Mouse (Mus musculus) liver, adult (tissue): ENCODE results near the gene Hebp2.

Experiments used
- GATA4 ChIP-seq: IDR thresholded peaks from 2 replicates; pipeline ENCODE4 v1.6.1; 2014; ENCODE audit warnings: mild to moderate bottlenecking, low read length; ENCODE audit not compliant: insufficient replicate concordance

Gene Hebp2

GRCm38 (mm10) chr10:18526184-18526850, 19.6 kb downstream of the Hebp2 start:
- no peak for TF ChIP-seq GATA4

- TF ChIP-seq GATA4 = no peak
Observed at GRCm38 (mm10) chr10:18525726-18526125, 20.1 kb downstream of the Hebp2 start.

- no peak for TF ChIP-seq GATA4
Observed at GRCm38 (mm10) chr10:18525311-18525710, 20.6 kb downstream of the Hebp2 start.

DNA sequence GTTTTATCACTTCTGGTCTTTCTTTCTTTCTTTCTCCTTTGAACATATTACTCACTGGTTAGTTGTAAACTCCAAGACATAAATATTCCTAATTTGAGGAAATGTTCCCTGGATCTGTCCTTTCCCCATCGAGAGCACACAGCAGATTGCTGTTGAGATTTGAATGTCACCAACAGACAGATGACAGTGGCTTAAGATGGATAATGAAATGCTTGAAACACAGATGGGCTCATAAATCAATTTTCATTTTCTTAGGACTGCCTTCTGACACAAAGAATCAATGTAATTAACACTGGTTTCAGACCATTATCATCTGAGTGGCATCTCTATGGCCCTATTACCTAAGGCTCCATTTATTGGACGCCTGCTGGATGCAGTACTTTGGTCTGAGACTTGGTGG, 23.3 kb downstream of the Hebp2 start:
- no peak for TF ChIP-seq GATA4

- TF ChIP-seq GATA4 = no peak
Observed at GRCm38 (mm10) chr10:18511496-18511895, 34.4 kb downstream of the Hebp2 start.

DNA sequence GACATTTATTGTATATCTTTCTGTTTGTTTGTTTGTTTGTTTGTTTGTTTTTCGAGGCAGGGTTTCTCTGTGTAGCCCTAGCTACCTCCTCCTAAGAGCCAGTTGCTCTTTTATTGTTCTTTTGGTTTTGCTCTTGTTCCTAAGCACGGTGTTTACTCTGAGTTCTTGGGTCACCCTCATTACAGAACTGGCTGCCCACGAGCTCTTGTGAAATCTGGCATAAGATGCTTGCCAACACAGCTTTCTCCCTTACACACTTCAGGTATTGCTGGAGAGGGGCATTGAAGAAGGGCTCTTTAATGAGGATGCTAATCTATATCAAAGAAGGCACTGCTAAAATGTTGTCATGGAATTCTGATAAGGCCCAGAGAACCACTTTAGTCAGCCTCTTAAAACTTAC, 35.2 kb downstream of the Hebp2 start:
- no peak for TF ChIP-seq GATA4

GRCm38 (mm10) chr10:18508586-18508985, 37.3 kb downstream of the Hebp2 start:
- no peak for TF ChIP-seq GATA4

DNA sequence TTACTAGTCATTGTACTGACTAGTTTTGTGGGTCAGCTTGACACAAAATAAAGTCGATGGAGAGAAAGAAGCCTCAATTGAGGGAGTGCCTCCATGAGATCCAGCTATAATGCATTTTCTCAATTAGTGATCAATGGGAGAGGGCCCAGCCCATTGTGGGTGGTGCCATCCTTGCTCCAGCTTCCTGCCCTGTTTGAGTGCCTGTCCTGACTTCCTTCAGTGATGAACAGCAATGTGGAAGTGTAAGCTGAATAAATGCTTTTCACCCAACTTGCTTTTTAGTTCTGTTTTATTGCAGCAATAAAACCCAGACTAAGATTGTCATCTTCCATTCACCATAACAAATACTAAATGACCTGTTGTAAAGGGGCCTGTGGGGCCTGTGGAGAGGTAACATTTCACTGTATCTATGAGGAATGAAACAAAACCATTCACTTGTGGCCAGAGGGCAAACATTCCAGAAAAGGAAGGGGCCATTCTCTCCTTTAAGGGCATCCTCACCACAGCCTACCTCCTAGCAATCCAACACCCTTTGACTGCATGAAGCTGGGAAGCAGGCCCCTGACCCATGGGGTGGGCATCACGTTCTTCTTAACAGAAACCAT, 37.9 kb downstream of the Hebp2 start:
- no peak for TF ChIP-seq GATA4

DNA sequence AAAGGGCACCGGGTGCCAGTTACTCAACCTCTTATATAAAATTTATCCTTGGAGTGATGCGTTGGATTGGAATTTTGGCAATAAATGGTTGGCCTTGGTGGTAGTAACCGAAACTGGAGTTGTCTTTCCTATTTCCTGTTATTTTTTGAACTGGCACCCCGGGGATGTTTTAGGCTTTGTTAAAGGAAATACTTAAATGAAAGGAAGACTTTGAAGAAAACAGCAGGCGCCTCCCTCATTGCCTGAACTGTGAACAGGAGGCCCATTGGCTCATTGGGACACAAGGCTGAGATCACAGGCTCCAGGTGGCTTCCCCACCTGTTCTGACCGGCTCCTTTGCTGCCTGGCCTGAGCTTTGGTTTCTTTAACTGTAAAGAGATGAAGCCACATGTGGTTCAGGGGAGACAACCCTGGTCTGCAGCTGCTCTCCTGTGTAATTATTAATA, 39.4 kb downstream of the Hebp2 start:
- TF ChIP-seq GATA4 = no peak

GRCm38 (mm10) chr10:18505690-18506089, 40.2 kb downstream of the Hebp2 start:
- no peak for TF ChIP-seq GATA4

DNA sequence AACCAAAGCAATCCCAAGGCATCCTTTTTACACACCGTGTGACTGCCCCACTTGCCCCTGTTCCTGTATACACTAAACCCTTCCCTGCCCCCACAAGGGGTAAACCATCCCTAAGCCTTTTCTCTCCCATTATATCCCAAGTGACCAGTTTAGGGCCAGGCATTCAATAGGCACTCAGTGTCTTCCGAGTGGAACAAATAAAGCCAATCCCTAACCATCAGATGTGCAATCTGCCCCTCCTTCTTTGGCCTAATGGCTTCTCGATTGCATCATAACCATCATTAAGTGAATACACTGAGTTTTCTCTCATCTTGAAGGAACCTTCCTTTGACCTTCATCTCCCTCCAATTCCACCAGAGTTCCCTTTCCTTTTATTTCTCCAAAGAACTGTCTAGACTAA, 43.9 kb downstream of the Hebp2 start:
- TF ChIP-seq GATA4 = no peak

DNA sequence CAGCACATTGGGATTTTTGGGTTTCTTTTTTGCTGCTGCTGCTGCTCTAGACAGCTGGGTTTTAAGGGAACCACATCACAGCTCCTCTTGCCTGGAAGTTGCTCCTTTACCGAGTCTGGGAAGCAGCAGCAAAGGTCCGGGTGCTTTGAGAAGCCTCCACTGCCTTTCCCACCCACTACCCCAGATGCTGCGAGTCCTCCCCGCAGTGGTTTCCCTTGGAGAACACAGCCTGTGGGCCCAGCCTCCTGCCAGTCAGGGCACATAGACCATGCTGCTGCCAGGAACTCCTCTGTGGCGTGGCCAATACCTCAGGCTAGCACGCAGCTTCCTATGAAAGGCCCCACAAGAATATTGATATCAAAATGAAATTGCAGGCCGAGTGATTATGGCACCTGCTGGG, 48.8 kb downstream of the Hebp2 start:
- TF ChIP-seq GATA4 = no peak

DNA sequence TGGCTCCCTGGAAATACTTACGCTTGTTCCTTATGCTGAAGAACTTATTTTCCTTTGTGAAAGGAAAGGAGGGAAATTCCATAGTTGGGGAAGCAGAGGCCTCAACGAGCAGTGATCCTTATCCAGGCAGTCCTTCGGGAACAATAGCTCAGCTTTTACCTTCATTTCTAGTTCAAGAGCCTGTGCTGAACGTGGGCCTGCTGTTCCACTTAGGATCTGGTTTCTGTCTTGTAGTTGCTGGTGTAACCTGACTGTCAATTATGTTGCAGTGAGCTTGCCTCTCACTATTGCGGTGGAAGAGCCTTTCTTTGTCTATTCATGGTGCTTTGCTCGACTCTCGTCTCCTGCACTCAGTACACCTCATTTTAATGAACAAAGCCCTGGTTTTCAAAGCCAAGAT, 51.6 kb downstream of the Hebp2 start:
- TF ChIP-seq GATA4 = no peak

GRCm38 (mm10) chr10:18493010-18493894, 52.6 kb downstream of the Hebp2 start:
- no peak for TF ChIP-seq GATA4

GRCm38 (mm10) chr10:18491952-18492351, 53.9 kb downstream of the Hebp2 start:
- TF ChIP-seq GATA4 = no peak

- no peak for TF ChIP-seq GATA4
Observed at GRCm38 (mm10) chr10:18489936-18490335, 55.9 kb downstream of the Hebp2 start.
